Mouse (Mus musculus): ENCODE measurements around the gene Slc22a17. TPM values are rescaled to one million over a fixed set of nuclear protein-coding genes. Genes with fewer than 3 reads are reported as not detected.

The Slc22a17 gene
- polyA plus RNA-seq (2015; fragmentation: Nextera tagmentation; extraction: Ambion mirVana) = 466 and 485 TPM in 2 replicates

GRCm38 (mm10) chr14:54912886-54913285 is at the start of gene Slc22a17:
Slc22a17 (minus strand) TSS chr14:54913132.

GRCm38 (mm10) chr14:54935904-54936830 is 23.2 kb upstream of the Slc22a17 start, which contains the start of gene Cmtm5:
Cmtm5 (plus strand) TSS chr14:54936261.

DNA sequence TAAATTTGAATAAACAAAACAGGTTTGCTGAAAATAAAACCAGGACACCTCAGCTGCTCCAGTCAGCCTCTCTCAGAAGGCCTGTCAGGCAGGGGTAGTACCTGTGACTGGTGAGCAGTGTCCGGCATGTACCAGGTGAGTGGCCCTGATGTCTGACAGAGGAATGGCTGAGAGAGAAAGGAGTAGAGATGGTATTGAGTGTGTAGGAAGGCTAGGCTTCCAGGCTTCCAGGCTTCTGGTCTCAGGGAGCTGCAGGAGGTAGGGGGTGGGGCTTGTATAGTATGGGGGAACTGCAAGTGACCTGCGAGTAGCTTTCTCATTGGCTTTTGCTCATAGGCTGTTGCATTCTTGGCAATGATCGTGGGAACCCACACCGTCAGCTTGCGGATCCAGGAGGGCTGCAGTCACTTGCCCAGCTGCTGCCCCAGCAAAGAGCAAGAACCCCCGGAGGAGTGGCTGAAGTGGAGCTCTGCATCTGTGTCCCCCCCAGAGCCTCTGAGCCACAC is 19.8 kb upstream of the Slc22a17 start, which contains the start of gene Il25:
Gene Il25, plus strand, starts transcription at position 51 of the 506 bp plus-strand sequence.

DNA sequence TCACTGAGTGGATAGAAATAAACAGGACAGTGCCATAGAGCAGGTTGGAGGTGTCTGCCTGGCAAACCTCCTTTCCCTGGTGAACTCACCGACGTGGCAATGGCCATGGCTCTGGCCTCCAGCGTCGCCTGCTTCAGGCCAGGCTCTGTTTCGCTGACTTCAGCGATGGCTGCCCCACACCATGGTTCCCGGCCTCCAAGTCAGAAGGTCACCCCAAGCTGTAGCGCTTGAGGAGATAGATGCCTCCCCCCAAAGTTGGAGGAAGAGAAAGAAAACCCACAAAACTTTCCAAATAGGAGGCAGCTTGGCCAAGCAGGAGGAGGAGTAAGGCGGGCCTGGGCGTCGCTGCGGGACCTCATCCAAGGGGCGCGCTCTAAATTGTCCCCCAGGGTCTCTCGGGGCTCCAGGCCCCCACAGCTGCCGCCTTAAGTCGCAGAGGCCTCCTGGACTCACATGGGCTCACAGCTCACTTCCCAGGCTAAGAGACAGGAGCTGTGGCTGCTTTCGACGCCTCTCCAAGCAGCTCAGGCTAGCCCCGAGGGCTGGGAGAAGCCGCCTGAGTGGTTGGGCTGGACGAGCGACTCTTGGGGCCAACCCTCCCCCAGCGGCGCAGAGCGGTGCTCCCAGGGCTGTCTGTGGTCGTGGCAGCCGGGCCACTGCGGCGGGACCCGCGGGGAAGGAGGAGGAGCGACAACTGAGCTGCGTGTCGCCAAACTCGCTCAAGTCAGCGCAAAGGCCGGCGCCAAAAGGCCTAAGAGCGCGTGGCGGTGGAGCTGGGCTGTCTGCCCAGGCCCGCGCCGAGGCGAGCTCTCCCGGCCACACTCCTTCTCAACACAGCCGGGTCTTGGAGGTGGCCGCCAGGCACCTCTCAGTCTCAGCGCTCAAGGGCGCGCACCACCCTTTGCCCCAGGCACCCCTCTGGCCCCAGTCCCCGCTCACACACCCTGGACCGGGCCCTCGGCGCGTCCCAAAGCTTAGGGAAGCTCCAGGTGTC is 12.7 kb upstream of the Slc22a17 start, which contains the start of gene Efs:
Gene Efs, minus strand, starts transcription at position 778 of the 994 bp plus-strand sequence.

DNA sequence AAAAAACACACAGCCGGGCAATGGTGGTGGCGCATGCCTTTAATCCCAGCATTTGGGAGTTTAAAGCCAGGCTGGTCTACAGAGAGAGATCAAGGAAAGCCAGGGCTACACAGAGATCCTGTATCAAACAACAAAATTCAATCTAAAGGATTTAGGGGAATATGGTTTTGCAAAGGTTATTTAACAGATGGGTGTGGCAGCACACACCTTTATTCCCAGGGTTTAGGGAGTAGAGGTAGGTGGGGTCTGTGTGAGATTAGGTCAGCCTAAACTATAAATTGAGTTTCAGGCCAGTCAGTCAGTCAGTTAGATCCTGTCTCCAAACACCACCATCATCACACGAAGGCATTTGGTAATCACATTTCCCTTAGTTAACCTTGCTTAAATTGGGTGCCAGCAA is 20.7 kb downstream of the Slc22a17 start, which contains the start of gene Pabpn1:
Gene Pabpn1, plus strand, starts transcription at position 301 of the 400 bp plus-strand sequence.

DNA sequence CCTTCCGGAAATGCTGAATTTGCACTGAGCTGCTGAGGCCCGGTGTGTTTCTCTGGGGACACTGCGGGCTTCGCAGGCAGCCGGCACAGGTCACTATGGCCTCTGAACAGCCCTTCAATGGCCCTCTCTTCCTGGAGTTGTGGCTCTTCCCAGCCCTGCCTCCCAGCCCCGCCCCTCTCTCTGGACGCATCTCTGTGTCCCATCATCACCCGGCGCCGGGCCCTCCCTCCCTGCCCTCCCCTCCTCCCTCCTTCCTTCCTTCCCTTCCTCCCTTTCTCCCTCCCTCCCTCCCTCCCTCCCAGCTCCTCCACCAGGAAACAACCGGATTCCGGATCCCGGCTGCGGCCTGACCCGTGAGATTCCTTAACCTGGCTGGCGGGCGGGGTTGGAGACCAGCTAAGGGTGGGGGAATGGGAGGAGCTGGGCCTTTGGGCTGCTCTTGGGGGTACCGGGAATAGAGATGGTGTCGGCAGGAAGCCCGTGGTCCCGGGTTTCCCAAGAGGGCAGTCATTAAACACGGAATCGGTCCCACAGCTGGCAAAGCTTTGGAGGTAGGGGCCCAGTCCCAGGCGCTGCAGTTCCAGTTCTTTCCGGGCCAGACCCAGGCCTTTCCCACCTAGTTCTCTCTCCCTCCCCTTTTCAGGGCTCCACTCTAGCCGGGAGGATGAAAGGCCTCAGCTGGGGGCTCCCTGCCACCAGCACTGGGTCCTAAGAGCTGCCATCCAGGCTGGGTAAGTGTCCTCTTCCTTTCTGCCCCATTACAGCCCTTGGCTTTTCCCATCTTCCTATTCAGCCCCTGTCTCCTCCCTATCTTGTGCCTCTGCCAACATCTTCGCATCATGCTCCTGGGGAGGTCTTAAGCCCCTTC is 29.5 kb downstream of the Slc22a17 start, which contains the start of the genes Bcl2l2 and Gm20521:
Gene Bcl2l2, plus strand, starts transcription at position 224 of the 868 bp plus-strand sequence.
Gene Gm20521, plus strand, starts transcription at position 288 of the 868 bp plus-strand sequence.

DNA sequence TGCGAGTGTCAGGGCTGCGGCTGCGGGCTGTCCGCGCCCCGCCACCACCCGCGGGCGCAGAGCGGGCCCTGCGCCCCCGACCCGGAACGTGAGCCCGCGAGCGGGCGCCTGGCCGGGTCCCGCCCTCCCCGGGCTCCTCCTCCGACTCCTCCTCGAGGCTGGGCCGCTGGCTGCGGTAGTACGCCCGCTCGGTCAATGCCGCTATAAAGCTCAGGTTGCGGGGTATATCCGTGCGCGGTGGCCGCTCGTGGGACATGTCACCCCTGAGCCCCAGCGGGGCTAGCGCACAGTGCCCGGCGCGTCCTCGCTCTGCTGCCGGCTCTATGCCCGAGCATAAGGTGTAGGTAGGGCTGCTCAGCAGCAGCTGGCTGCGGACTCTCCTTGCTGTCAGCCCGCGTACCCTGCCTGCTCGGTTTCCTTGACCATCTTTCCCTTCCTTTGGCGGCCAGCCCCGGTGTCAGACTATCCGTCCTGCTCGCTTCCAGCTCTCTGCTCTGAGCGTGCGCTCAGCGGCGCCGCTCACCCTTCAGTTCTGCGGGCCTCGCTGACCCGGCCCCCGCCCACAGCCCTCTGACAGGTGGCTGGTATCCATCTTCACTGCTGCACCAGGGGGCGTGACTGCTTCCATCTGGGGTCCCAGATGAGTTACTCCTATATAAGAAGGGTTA is 35.8 kb downstream of the Slc22a17 start, which contains the start of gene Ppp1r3e:
Gene Ppp1r3e, minus strand, starts transcription at position 503 of the 668 bp plus-strand sequence.

GRCm38 (mm10) chr14:54870861-54871260 is 42.1 kb downstream of the Slc22a17 start, which contains the start of gene Homez:
Homez (minus strand) TSS chr14:54870961.

MicroRNA genes within 50 kb of the gene (microRNA counts, 519-probe panel; counts per million panel counts)
- 40.5 counts per million for microRNA mmu-miR-208a

Small RNA genes lying within 50 kb of the gene (microRNA-seq; reads per million reads assigned to microRNA genes)
- 0.87 reads per million for gene Mir208a

Other genes with a start within 250 kb of the Slc22a17 start
- gene 1700123O20Rik, start 226.9 kb downstream of the Slc22a17 start, polyA plus RNA-seq (2015; fragmentation: Nextera tagmentation; extraction: Ambion mirVana) = 61.4 and 65.9 TPM in 2 replicates
- gene Acin1, start 226.2 kb downstream of the Slc22a17 start, polyA plus RNA-seq (2015; fragmentation: Nextera tagmentation; extraction: Ambion mirVana) = 92.8 and 99.3 TPM in 2 replicates
- 0.22 and 0.23 TPM in 2 replicates for gene Gm29776, start 214.3 kb downstream of the Slc22a17 start, polyA plus RNA-seq (2015; fragmentation: Nextera tagmentation; extraction: Ambion mirVana)
- 0.17 TPM in 1 of 2 replicates, not detected in the other for gene Cebpe, start 201.0 kb downstream of the Slc22a17 start, polyA plus RNA-seq (2015; fragmentation: Nextera tagmentation; extraction: Ambion mirVana)
- 5.2 and 6.2 TPM in 2 replicates for gene Slc7a8, start 131.2 kb downstream of the Slc22a17 start, polyA plus RNA-seq (2015; fragmentation: Nextera tagmentation; extraction: Ambion mirVana)
- not detected in 2 replicates for gene Rnf212b, start 99.0 kb downstream of the Slc22a17 start, polyA plus RNA-seq (2015; fragmentation: Nextera tagmentation; extraction: Ambion mirVana)
- 8.5 and 10.5 TPM in 2 replicates for gene Homez, start 42.2 kb downstream of the Slc22a17 start, polyA plus RNA-seq (2015; fragmentation: Nextera tagmentation; extraction: Ambion mirVana)
- 7.9 and 8.4 TPM in 2 replicates for gene Ppp1r3e, start 35.6 kb downstream of the Slc22a17 start, polyA plus RNA-seq (2015; fragmentation: Nextera tagmentation; extraction: Ambion mirVana)
- 4.3 and 5.6 TPM in 2 replicates for gene Bcl2l2, start 29.8 kb downstream of the Slc22a17 start, polyA plus RNA-seq (2015; fragmentation: Nextera tagmentation; extraction: Ambion mirVana)
- not detected in 2 replicates for gene Gm20521, start 29.7 kb downstream of the Slc22a17 start, polyA plus RNA-seq (2015; fragmentation: Nextera tagmentation; extraction: Ambion mirVana)
- 150 and 168 TPM in 2 replicates for gene Pabpn1, start 20.6 kb downstream of the Slc22a17 start, polyA plus RNA-seq (2015; fragmentation: Nextera tagmentation; extraction: Ambion mirVana)
- gene Efs, start 13.0 kb upstream of the Slc22a17 start, polyA plus RNA-seq (2015; fragmentation: Nextera tagmentation; extraction: Ambion mirVana) = 14.2 and 14.9 TPM in 2 replicates
- gene Il25, start 19.6 kb upstream of the Slc22a17 start, polyA plus RNA-seq (2015; fragmentation: Nextera tagmentation; extraction: Ambion mirVana) = 0.43 and 0.81 TPM in 2 replicates
- 73.0 and 76.3 TPM in 2 replicates for gene Cmtm5, start 23.1 kb upstream of the Slc22a17 start, polyA plus RNA-seq (2015; fragmentation: Nextera tagmentation; extraction: Ambion mirVana)
- 1.7 and 2.0 TPM in 2 replicates for gene Myh6, start 53.8 kb upstream of the Slc22a17 start, polyA plus RNA-seq (2015; fragmentation: Nextera tagmentation; extraction: Ambion mirVana)
- gene Gm17428, start 63.8 kb upstream of the Slc22a17 start, polyA plus RNA-seq (2015; fragmentation: Nextera tagmentation; extraction: Ambion mirVana) = not detected in 2 replicates
- gene Myh7, start 81.5 kb upstream of the Slc22a17 start, polyA plus RNA-seq (2015; fragmentation: Nextera tagmentation; extraction: Ambion mirVana) = 4.2 and 4.5 TPM in 2 replicates
- gene Ngdn, start 102.3 kb upstream of the Slc22a17 start, polyA plus RNA-seq (2015; fragmentation: Nextera tagmentation; extraction: Ambion mirVana) = 46.3 and 47.4 TPM in 2 replicates
- 11.3 and 14.4 TPM in 2 replicates for gene Zfhx2, start 179.2 kb upstream of the Slc22a17 start, polyA plus RNA-seq (2015; fragmentation: Nextera tagmentation; extraction: Ambion mirVana)
- gene Thtpa, start 181.7 kb upstream of the Slc22a17 start, polyA plus RNA-seq (2015; fragmentation: Nextera tagmentation; extraction: Ambion mirVana) = 25.0 and 26.2 TPM in 2 replicates
- gene Ap1g2, start 193.5 kb upstream of the Slc22a17 start, polyA plus RNA-seq (2015; fragmentation: Nextera tagmentation; extraction: Ambion mirVana) = 3.7 and 4.3 TPM in 2 replicates
- 40.1 and 45.6 TPM in 2 replicates for gene Jph4, start 203.8 kb upstream of the Slc22a17 start, polyA plus RNA-seq (2015; fragmentation: Nextera tagmentation; extraction: Ambion mirVana)